Mouse (Mus musculus) right cerebral cortex, postnatal 10 days (tissue): Measurements from ENCODE around the gene Shd.
"Not testable (repeated sequence)": the region's sequence is repeated elsewhere in the genome, so short reads cannot be mapped to it uniquely, and the experiment has no call there.

ENCODE experiments used
- DNase-seq, 2 experiments: peaks; one replicate each; pipeline ENCODE4 v3.0.0; 2021; ENCODE audit warnings: low spot score in 2 of 2

Gene Shd

GRCm38 (mm10) chr17:55969966-55970891 is at the start of gene Shd:
TSS of gene Shd (plus strand) at chr17:55970467.
- peak; percentile 62 to 68 for DNase-seq

- peak; percentile 81 to 85 for DNase-seq
Observed at GRCm38 (mm10) chr17:55931553-55932502, 38.4 kb upstream of the Shd start.

- DNase-seq, result no peak
Observed at GRCm38 (mm10) chr17:55932635-55933034, 37.6 kb upstream of the Shd start.

GRCm38 (mm10) chr17:55933191-55933590 is 37.1 kb upstream of the Shd start:
- DNase-seq, result no peak

GRCm38 (mm10) chr17:55944387-55944865 is 25.8 kb upstream of the Shd start:
- DNase-seq, result not testable (repeated sequence)

GRCm38 (mm10) chr17:55944866-55945682 is 25.2 kb upstream of the Shd start:
- peak; percentile 97 to 98 for DNase-seq

- peak in 1 of 2 experiments; percentile 34 for DNase-seq
Observed at GRCm38 (mm10) chr17:55945696-55946095, 24.6 kb upstream of the Shd start.

- no peak for DNase-seq
Observed at GRCm38 (mm10) chr17:55948647-55949046, 21.6 kb upstream of the Shd start.

GRCm38 (mm10) chr17:55949400-55949799 is 20.9 kb upstream of the Shd start, which contains the start of gene Zfp119b:
TSS of gene Zfp119b (minus strand) at chr17:55949500.
- DNase-seq, result no peak

- no peak for DNase-seq
Observed at GRCm38 (mm10) chr17:55950601-55951000, 19.7 kb upstream of the Shd start.

GRCm38 (mm10) chr17:55952041-55952440 is 18.2 kb upstream of the Shd start:
- DNase-seq, result no peak

GRCm38 (mm10) chr17:55952447-55953027 is 17.7 kb upstream of the Shd start, which contains the start of gene Ebi3:
TSS of gene Ebi3 (plus strand) at chr17:55952640.
- DNase-seq, result peak in 1 of 2 experiments; percentile 29

GRCm38 (mm10) chr17:55953751-55954150 is 16.5 kb upstream of the Shd start:
- peak in 1 of 2 experiments; percentile 9 for DNase-seq

- DNase-seq, result no peak
Observed at GRCm38 (mm10) chr17:55954229-55954628, 16.0 kb upstream of the Shd start.

GRCm38 (mm10) chr17:55956129-55956528 is 14.1 kb upstream of the Shd start:
- peak; percentile 92 for DNase-seq

- no peak for DNase-seq
Observed at GRCm38 (mm10) chr17:55956591-55956990, 13.7 kb upstream of the Shd start.

- DNase-seq, result peak; percentile 74 to 82
Observed at GRCm38 (mm10) chr17:55957168-55957567, 13.1 kb upstream of the Shd start.

- DNase-seq, result peak in 1 of 2 experiments; percentile 40
Observed at GRCm38 (mm10) chr17:55957726-55958583, 12.3 kb upstream of the Shd start.

- DNase-seq, result peak in 1 of 2 experiments; percentile 38
Observed at GRCm38 (mm10) chr17:55958584-55958886, 11.7 kb upstream of the Shd start.
